Mouse (Mus musculus) forebrain, embryonic 16.5 days (tissue): Measurements from ENCODE around the gene 2210016F16Rik. TPM values are rescaled to one million over a fixed set of nuclear protein-coding genes. Genes with fewer than 3 reads are reported as not detected.

Experiments
- ATAC-seq: fragments of 200-750 bp; cut with Nextera tagmentation; 2 replicates; pipeline ENCODE4 v1.8.0; 2017; ENCODE audit warnings: mild to moderate bottlenecking, moderate library complexity
- H3K27ac ChIP-seq: fragments of 300-500 bp; sonication (generic); 2 replicates; pipeline ENCODE4 v1.5.1; 2014; ENCODE audit warnings: low read length, control low read depth
- H3K27me3 ChIP-seq: fragments of 300-500 bp; sonication (generic); replicated peaks from 2 replicates; pipeline ENCODE4 v1.6.1; 2014; ENCODE audit warnings: low read length; ENCODE audit not compliant: control insufficient read depth, insufficient read depth
- H3K36me3 ChIP-seq: fragments of 300-500 bp; sonication (generic); 2 replicates; pipeline ENCODE4 v1.6.1; 2014; ENCODE audit not compliant: control insufficient read depth, insufficient read depth
- H3K4me1 ChIP-seq: fragments of 300-500 bp; sonication (generic); replicated peaks from 2 replicates; pipeline ENCODE4 v1.6.1; 2014; ENCODE audit warnings: low read length; ENCODE audit not compliant: control insufficient read depth, insufficient read depth
- H3K4me2 ChIP-seq: fragments of 300-500 bp; sonication (generic); 2 replicates; pipeline ENCODE4 v1.6.1; 2014; ENCODE audit warnings: mild to moderate bottlenecking, low read length, control low read depth
- H3K4me3 ChIP-seq: fragments of 300-500 bp; sonication (generic); replicated peaks from 2 replicates; pipeline ENCODE4 v1.5.1; 2014; ENCODE audit warnings: mild to moderate bottlenecking, low read length, control low read depth
- H3K9ac ChIP-seq: fragments of 300-500 bp; sonication (generic); replicated peaks from 2 replicates; pipeline ENCODE4 v1.6.1; 2014; ENCODE audit warnings: low read depth, low read length, control low read depth
- H3K9me3 ChIP-seq: fragments of 300-500 bp; sonication (generic); 2 replicates; pipeline ENCODE4 v1.6.1; 2016; ENCODE audit warnings: low read length; ENCODE audit not compliant: control insufficient read depth
- WGBS: fragments of 180-500 bp; shearing (Covaris S2); extraction: QIAGEN DNeasy Blood & Tissue Kit; methylation state at CpG from one replicate; pipeline ENCODE4 v1.1.7; 2014; 5-methylcytosine and 5-hydroxymethylcytosine counted together
- polyA plus RNA-seq: library from polyadenylated mRNA; unstranded; fragments of >200 nt; fragmentation: Nextera tagmentation; extraction: Ambion mirVana; gene quantifications from 2 replicates; pipeline ENCODE4 v1.2.1, GENCODE M21; 2015

2210016F16Rik gene
- polyA plus RNA-seq, 1 experiment from 2014 or later: 19.4 TPM

- Histone ChIP-seq H3K27me3 (no peaks in the 10 kb centered on the region), H3K4me1 (no peaks in the 10 kb centered on the region), H3K9me3 (no peaks in the 10 kb centered on the region), H3K27ac (no peak overlapping the region), H3K4me3 (no peak overlapping the region), H3K9ac (no peak overlapping the region), H3K4me2 (no peak overlapping the region), H3K36me3 (no peaks in the 10 kb centered on the region)
- 79% methylated on average over 8 of the region's 8 CpGs for WGBS
- ATAC-seq: no peak
These were observed 20.5 kb downstream of the 2210016F16Rik start for GRCm38 (mm10) chr13:58364353-58365175.

DNA sequence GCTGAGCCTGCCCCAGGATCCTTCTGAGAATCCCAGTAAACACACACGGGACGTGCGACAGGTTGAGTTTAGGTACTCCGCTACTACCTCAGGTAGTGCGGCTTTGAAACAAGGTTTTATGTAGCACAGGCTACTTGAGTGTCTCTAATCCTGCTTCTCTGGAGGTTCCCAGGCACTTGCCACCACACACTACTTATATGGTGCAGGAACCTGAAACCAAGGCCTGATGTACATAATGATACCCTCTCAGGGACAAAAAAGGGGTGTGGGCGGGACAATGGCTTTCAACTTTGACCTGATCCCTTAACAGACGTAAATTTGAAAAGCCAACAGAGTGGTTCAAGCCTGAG, 25.7 kb downstream of the 2210016F16Rik start:
- no peaks in the 10 kb centered on the region for H3K36me3 ChIP-seq
- no peak for ATAC-seq
- H3K27ac ChIP-seq: no peak overlapping the region
- no peaks in the 10 kb centered on the region for H3K4me1 ChIP-seq
- no peak overlapping the region; the same call in 1 of the 2 replicates for H3K9ac ChIP-seq
- 6% methylated on average over 7 of the region's 7 CpGs for WGBS
- no peaks in the 10 kb centered on the region for H3K27me3 ChIP-seq
- no peaks in the 10 kb centered on the region for H3K9me3 ChIP-seq
- H3K4me3 ChIP-seq: peak overlapping the region; percentile 73
- peak overlapping the region; percentile 87 for H3K4me2 ChIP-seq

- peak within 1 kb of the TSS; percentile 76 for H3K9ac ChIP-seq
- no peaks in the 10 kb centered on the region for H3K27me3 ChIP-seq
- H3K9me3 ChIP-seq: no peaks in the 10 kb centered on the region
- no peak within 1 kb of the TSS for H3K27ac ChIP-seq
- WGBS: under 1% methylated on average over 65 of the region's 85 CpGs
- peak within 1 kb of the TSS; percentile 87 for H3K4me2 ChIP-seq
- peak; percentile 98 for ATAC-seq
- peak within 1 kb of the TSS; percentile 73 for H3K4me3 ChIP-seq
- H3K4me1 ChIP-seq: no peaks in the 10 kb centered on the region
- H3K36me3 ChIP-seq: no peaks in the 10 kb centered on the region
These were observed 26.3 kb downstream of the 2210016F16Rik start, which contains the start of gene Kif27 for GRCm38 (mm10) chr13:58358629-58359303. Kif27 (minus strand) TSS chr13:58359122.

DNA sequence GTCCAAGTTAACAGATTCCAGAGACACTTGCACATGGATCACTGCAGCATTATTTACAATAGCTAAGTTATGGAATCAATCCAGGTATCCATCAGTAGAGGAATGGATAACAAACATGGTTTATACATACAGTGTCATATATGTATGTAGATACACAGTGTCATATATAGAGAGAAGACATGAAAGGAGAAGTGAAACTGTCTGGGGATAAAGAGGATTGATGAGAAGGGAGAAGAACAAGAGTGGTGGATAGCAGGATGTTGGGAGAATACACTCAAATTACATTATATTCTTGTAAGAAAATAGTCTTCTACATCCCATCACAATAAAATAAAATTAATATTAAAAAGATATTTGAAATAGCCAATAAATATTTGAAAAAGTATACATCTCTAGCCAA, 32.0 kb downstream of the 2210016F16Rik start:
- Histone ChIP-seq H3K27me3 (no peaks in the 10 kb centered on the region), H3K4me2 (no peak overlapping the region), H3K4me1 (no peaks in the 10 kb centered on the region), H3K36me3 (no peaks in the 10 kb centered on the region), H3K9ac (no peak overlapping the region), H3K27ac (no peak overlapping the region), H3K4me3 (no peak overlapping the region), H3K9me3 (no peaks in the 10 kb centered on the region)
- ATAC-seq: no peak

DNA sequence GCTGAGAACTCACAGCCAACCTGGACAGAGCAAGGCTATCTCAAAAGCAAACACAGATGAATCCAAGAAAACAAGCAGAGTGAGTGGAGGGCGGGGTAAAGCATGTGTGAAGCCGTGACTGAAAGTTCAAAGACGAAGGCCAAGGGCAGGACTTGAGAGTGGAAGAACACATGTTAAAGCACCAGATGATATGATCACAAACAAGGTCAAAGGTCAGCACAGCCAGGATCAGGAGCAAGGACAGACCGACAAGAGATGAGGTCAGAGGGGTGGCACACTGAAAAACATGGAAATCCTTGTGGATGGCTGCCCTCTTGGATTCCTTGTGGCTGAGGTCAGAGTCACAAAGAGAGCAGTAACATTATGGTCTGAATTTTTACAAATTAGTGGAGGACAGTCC, 34.4 kb downstream of the 2210016F16Rik start:
- 83% methylated on average over 4 of the region's 4 CpGs for WGBS
- no peak overlapping the region for H3K27ac ChIP-seq
- no peak overlapping the region for H3K4me3 ChIP-seq
- H3K4me1 ChIP-seq: no peaks in the 10 kb centered on the region
- no peak overlapping the region for H3K4me2 ChIP-seq
- no peaks in the 10 kb centered on the region for H3K36me3 ChIP-seq
- no peak overlapping the region for H3K9ac ChIP-seq
- no peaks in the 10 kb centered on the region for H3K27me3 ChIP-seq
- no peak for ATAC-seq
- no peaks in the 10 kb centered on the region for H3K9me3 ChIP-seq

GRCm38 (mm10) chr13:58344505-58344904, 40.5 kb downstream of the 2210016F16Rik start:
- H3K4me2 ChIP-seq: no peak overlapping the region
- 71% methylated on average over 9 of the region's 9 CpGs for WGBS
- ATAC-seq: no peak
- H3K27me3 ChIP-seq: no peaks in the 10 kb centered on the region
- H3K4me3 ChIP-seq: no peak overlapping the region
- no peaks in the 10 kb centered on the region for H3K4me1 ChIP-seq
- no peaks in the 10 kb centered on the region for H3K9me3 ChIP-seq
- no peak overlapping the region for H3K27ac ChIP-seq
- no peaks in the 10 kb centered on the region for H3K36me3 ChIP-seq
- H3K9ac ChIP-seq: no peak overlapping the region

GRCm38 (mm10) chr13:58337456-58337855, 47.6 kb downstream of the 2210016F16Rik start:
- Histone ChIP-seq H3K4me2 (no peak overlapping the region), H3K36me3 (no peaks in the 10 kb centered on the region), H3K9me3 (no peaks in the 10 kb centered on the region), H3K27ac (no peak overlapping the region), H3K27me3 (no peaks in the 10 kb centered on the region), H3K4me1 (no peaks in the 10 kb centered on the region), H3K9ac (no peak overlapping the region), H3K4me3 (no peak overlapping the region)
- ATAC-seq: no peak
- WGBS: 85% methylated on average over 12 of the region's 12 CpGs

- no peak for ATAC-seq
- no peaks in the 10 kb centered on the region for H3K9me3 ChIP-seq
- no peaks in the 10 kb centered on the region for H3K27me3 ChIP-seq
- H3K9ac ChIP-seq: no peak overlapping the region
- no peak overlapping the region for H3K4me3 ChIP-seq
- no peaks in the 10 kb centered on the region for H3K36me3 ChIP-seq
- H3K4me2 ChIP-seq: no peak overlapping the region
- H3K27ac ChIP-seq: no peak overlapping the region
- WGBS: 87% methylated on average over 5 of the region's 5 CpGs
- H3K4me1 ChIP-seq: no peaks in the 10 kb centered on the region
These were observed 50.9 kb downstream of the 2210016F16Rik start for GRCm38 (mm10) chr13:58334116-58334515.
